Mouse (Mus musculus): ENCODE measurements around the gene Zfp697. TPM values are rescaled to one million over a fixed set of nuclear protein-coding genes. Genes with fewer than 3 reads are reported as not detected.
"Not testable (repeated sequence)": the region's sequence is repeated elsewhere in the genome, so short reads cannot be mapped to it uniquely, and the experiment has no call there.

Gene Zfp697
- polyA plus RNA-seq, 1 experiment from 2014 or later, result 6.8 TPM

GRCm38 (mm10) chr3:98582622-98583021, 200.4 kb downstream of the Zfp697 start:
- H3K36me3 ChIP-seq; H3K27me3 ChIP-seq (ENCODE audit: low read depth, poor library complexity, severe bottlenecking); H3K4me1 ChIP-seq; H3K9me3 ChIP-seq (replicated peaks); DNase-seq (ENCODE audit: low spot score); H3K4me3 ChIP-seq; H3K27ac ChIP-seq (replicated peaks): not testable (repeated sequence)

GRCm38 (mm10) chr3:98587721-98588120, 205.5 kb downstream of the Zfp697 start:
- Histone ChIP-seq H3K4me3 (no peak overlapping the region), H3K9me3 (replicated peaks) (no peaks in the 10 kb centered on the region), H3K36me3 (no peaks in the 10 kb centered on the region), H3K4me1 (no peaks in the 10 kb centered on the region), H3K27me3 (ENCODE audit: low read depth, poor library complexity, severe bottlenecking) (no peaks in the 10 kb centered on the region), H3K27ac (replicated peaks) (no peak overlapping the region)
- DNase-seq (ENCODE audit: low spot score), result no peak
- WGBS, result 88% methylated on average over 2 of the region's 2 CpGs

- DNase-seq (ENCODE audit: low spot score), result no peak
- Histone ChIP-seq H3K27me3 (ENCODE audit: low read depth, poor library complexity, severe bottlenecking) (no peaks in the 10 kb centered on the region), H3K36me3 (no peaks in the 10 kb centered on the region), H3K9me3 (replicated peaks) (no peaks in the 10 kb centered on the region), H3K4me3 (no peak within 1 kb of the TSS), H3K4me1 (no peaks in the 10 kb centered on the region), H3K27ac (replicated peaks) (no peak within 1 kb of the TSS)
Observed at GRCm38 (mm10) chr3:98588707-98589106, 206.4 kb downstream of the Zfp697 start, which contains the start of gene Gm10681. Gene Gm10681 (minus strand): TSS chr3:98588807.

GRCm38 (mm10) chr3:98613540-98613939, 231.3 kb downstream of the Zfp697 start:
- H3K4me3 ChIP-seq; H3K27ac ChIP-seq (replicated peaks); DNase-seq (ENCODE audit: low spot score); H3K9me3 ChIP-seq (replicated peaks); H3K4me1 ChIP-seq; H3K27me3 ChIP-seq (ENCODE audit: low read depth, poor library complexity, severe bottlenecking); H3K36me3 ChIP-seq: not testable (repeated sequence)

- H3K36me3 ChIP-seq, result no peaks in the 10 kb centered on the region
- no peak overlapping the region for H3K27ac ChIP-seq (replicated peaks)
- no peaks in the 10 kb centered on the region for H3K9me3 ChIP-seq (replicated peaks)
- H3K4me1 ChIP-seq, result no peaks in the 10 kb centered on the region
- H3K27me3 ChIP-seq (ENCODE audit: low read depth, poor library complexity, severe bottlenecking), result no peaks in the 10 kb centered on the region
- H3K4me3 ChIP-seq, result no peak overlapping the region
- DNase-seq (ENCODE audit: low spot score), result no peak
Observed at GRCm38 (mm10) chr3:98613963-98614362, 231.7 kb downstream of the Zfp697 start.

GRCm38 (mm10) chr3:98614406-98614927, 232.2 kb downstream of the Zfp697 start:
- not testable (repeated sequence) for H3K27ac ChIP-seq (replicated peaks); H3K27me3 ChIP-seq (ENCODE audit: low read depth, poor library complexity, severe bottlenecking); H3K9me3 ChIP-seq (replicated peaks); H3K4me3 ChIP-seq; H3K36me3 ChIP-seq; DNase-seq (ENCODE audit: low spot score); H3K4me1 ChIP-seq
- WGBS, result 69% methylated on average over 2 of the region's 2 CpGs

- not testable (repeated sequence) for H3K9me3 ChIP-seq (replicated peaks); H3K27me3 ChIP-seq (ENCODE audit: low read depth, poor library complexity, severe bottlenecking); H3K36me3 ChIP-seq; H3K4me3 ChIP-seq; H3K4me1 ChIP-seq; H3K27ac ChIP-seq (replicated peaks); DNase-seq (ENCODE audit: low spot score)
- 27% methylated on average over 2 of the region's 2 CpGs for WGBS
Observed at GRCm38 (mm10) chr3:98616244-98616643, 234.0 kb downstream of the Zfp697 start.

GRCm38 (mm10) chr3:98616786-98617185, 234.5 kb downstream of the Zfp697 start:
- not testable (repeated sequence) for H3K4me3 ChIP-seq; H3K9me3 ChIP-seq (replicated peaks); H3K27ac ChIP-seq (replicated peaks); H3K27me3 ChIP-seq (ENCODE audit: low read depth, poor library complexity, severe bottlenecking); H3K36me3 ChIP-seq; DNase-seq (ENCODE audit: low spot score); H3K4me1 ChIP-seq
- 63% methylated on average over 1 of the region's 1 CpGs for WGBS

- no peak for DNase-seq (ENCODE audit: low spot score)
- Histone ChIP-seq H3K4me1 (no peaks in the 10 kb centered on the region), H3K36me3 (no peaks in the 10 kb centered on the region), H3K4me3 (no peak overlapping the region), H3K27me3 (ENCODE audit: low read depth, poor library complexity, severe bottlenecking) (no peaks in the 10 kb centered on the region), H3K9me3 (replicated peaks) (no peaks in the 10 kb centered on the region), H3K27ac (replicated peaks) (no peak overlapping the region)
- WGBS, result 90% methylated on average over 3 of the region's 3 CpGs
Observed at GRCm38 (mm10) chr3:98629633-98630032, 247.4 kb downstream of the Zfp697 start.

- Histone ChIP-seq H3K27me3 (ENCODE audit: low read depth, poor library complexity, severe bottlenecking) (no peaks in the 10 kb centered on the region), H3K4me3 (no peak within 1 kb of the TSS), H3K4me1 (no peaks in the 10 kb centered on the region), H3K27ac (replicated peaks) (no peak within 1 kb of the TSS), H3K9me3 (replicated peaks) (no peaks in the 10 kb centered on the region), H3K36me3 (no peaks in the 10 kb centered on the region)
- no peak for DNase-seq (ENCODE audit: low spot score)
Observed at GRCm38 (mm10) chr3:98630152-98630551, 247.9 kb downstream of the Zfp697 start, which contains the start of gene Hsd3b5. Gene Hsd3b5 (minus strand): TSS chr3:98630252.

GRCm38 (mm10) chr3:98635145-98635544, 252.9 kb downstream of the Zfp697 start:
- WGBS, result 86% methylated on average over 1 of the region's 1 CpGs

GRCm38 (mm10) chr3:98680786-98681185, 298.5 kb downstream of the Zfp697 start:
- no peaks in the 10 kb centered on the region for H3K4me1 ChIP-seq
- no peak for DNase-seq (ENCODE audit: low spot score)
- H3K27ac ChIP-seq (replicated peaks), result no peak overlapping the region
- H3K4me3 ChIP-seq, result no peak overlapping the region
- no peaks in the 10 kb centered on the region for H3K36me3 ChIP-seq
- no peaks in the 10 kb centered on the region for H3K27me3 ChIP-seq (ENCODE audit: low read depth, poor library complexity, severe bottlenecking)
- H3K9me3 ChIP-seq (replicated peaks), result no peaks in the 10 kb centered on the region

More at GRCm38 (mm10) chr3:98635145-98635544, 252.9 kb downstream of the Zfp697 start:
- H3K27ac ChIP-seq (replicated peaks), result no peak overlapping the region
- no peaks in the 10 kb centered on the region for H3K36me3 ChIP-seq
- DNase-seq (ENCODE audit: low spot score), result no peak
- H3K9me3 ChIP-seq (replicated peaks), result no peaks in the 10 kb centered on the region
- no peaks in the 10 kb centered on the region for H3K27me3 ChIP-seq (ENCODE audit: low read depth, poor library complexity, severe bottlenecking)
- no peak overlapping the region for H3K4me3 ChIP-seq
- no peaks in the 10 kb centered on the region for H3K4me1 ChIP-seq

GRCm38 (mm10) chr3:98682401-98682800, 300.1 kb downstream of the Zfp697 start:
- Histone ChIP-seq H3K27me3 (ENCODE audit: low read depth, poor library complexity, severe bottlenecking) (no peaks in the 10 kb centered on the region), H3K27ac (replicated peaks) (no peak overlapping the region), H3K4me1 (no peaks in the 10 kb centered on the region), H3K36me3 (no peaks in the 10 kb centered on the region), H3K9me3 (replicated peaks) (no peaks in the 10 kb centered on the region), H3K4me3 (no peak overlapping the region)
- WGBS, result 78% methylated on average over 1 of the region's 1 CpGs
- DNase-seq (ENCODE audit: low spot score), result no peak

- no peak for DNase-seq (ENCODE audit: low spot score)
- no peaks in the 10 kb centered on the region for H3K9me3 ChIP-seq (replicated peaks)
- no peak overlapping the region for H3K27ac ChIP-seq (replicated peaks)
- H3K4me1 ChIP-seq, result no peaks in the 10 kb centered on the region
- H3K27me3 ChIP-seq (ENCODE audit: low read depth, poor library complexity, severe bottlenecking), result no peaks in the 10 kb centered on the region
- no peak overlapping the region for H3K4me3 ChIP-seq
- no peaks in the 10 kb centered on the region for H3K36me3 ChIP-seq
Observed at GRCm38 (mm10) chr3:98720740-98721139, 338.5 kb downstream of the Zfp697 start.
